Mouse (Mus musculus) kidney, postnatal 36 days (tissue): Measurements from ENCODE around the gene Pkig.
"Not testable (repeated sequence)": the region's sequence is repeated elsewhere in the genome, so short reads cannot be mapped to it uniquely, and the experiment has no call there.

Experiments
- DNase-seq, 2 experiments: peaks; one replicate each; pipeline ENCODE4 v3.0.0; 2021 to 2022; ENCODE audit warnings: mixed read lengths in 2 of 2

The Pkig gene

GRCm38 (mm10) chr2:163644047-163644446 is 14.1 kb upstream of the Pkig start:
- no peak for DNase-seq

GRCm38 (mm10) chr2:163644575-163645385 is 13.4 kb upstream of the Pkig start, which contains the start of gene Serinc3:
TSS of gene Serinc3 (minus strand) at chr2:163645131.
- peak; percentile 98 to 99 for DNase-seq

- no peak for DNase-seq
Measured at GRCm38 (mm10) chr2:163645700-163646460, 12.3 kb upstream of the Pkig start.

- no peak for DNase-seq
Measured at GRCm38 (mm10) chr2:163646461-163647080, 11.6 kb upstream of the Pkig start.

- not testable (repeated sequence) for DNase-seq
Measured at GRCm38 (mm10) chr2:163655699-163656098, 2.5 kb upstream of the Pkig start.

GRCm38 (mm10) chr2:163657486-163657885 is 700 bp upstream of the Pkig start:
- DNase-seq: no peak

GRCm38 (mm10) chr2:163658941-163659340 is 755 bp downstream of the Pkig start:
- DNase-seq: peak; percentile 59 to 64

- no peak for DNase-seq
Measured at GRCm38 (mm10) chr2:163659431-163659830, 1.2 kb downstream of the Pkig start.

- no peak for DNase-seq
Measured at GRCm38 (mm10) chr2:163660103-163660701, 2.0 kb downstream of the Pkig start.

GRCm38 (mm10) chr2:163661371-163661850 is 3.2 kb downstream of the Pkig start:
- peak; percentile 42 to 53 for DNase-seq

GRCm38 (mm10) chr2:163662076-163662475 is 3.9 kb downstream of the Pkig start:
- no peak for DNase-seq

GRCm38 (mm10) chr2:163662698-163663221 is 4.6 kb downstream of the Pkig start:
- no peak for DNase-seq

- no peak for DNase-seq
Measured at GRCm38 (mm10) chr2:163663930-163664329, 5.7 kb downstream of the Pkig start.

- DNase-seq: no peak
Measured at GRCm38 (mm10) chr2:163667045-163667444, 8.9 kb downstream of the Pkig start.

GRCm38 (mm10) chr2:163670872-163671594 is 12.8 kb downstream of the Pkig start:
- peak in 1 of 2 experiments; percentile 51 for DNase-seq

GRCm38 (mm10) chr2:163674397-163674796 is 16.2 kb downstream of the Pkig start:
- no peak for DNase-seq

- DNase-seq: no peak
Measured at GRCm38 (mm10) chr2:163675144-163675619, 17.0 kb downstream of the Pkig start.

GRCm38 (mm10) chr2:163675662-163676061 is 17.5 kb downstream of the Pkig start:
- DNase-seq: no peak

- DNase-seq: no peak
Measured at GRCm38 (mm10) chr2:163676321-163676720, 18.1 kb downstream of the Pkig start.

GRCm38 (mm10) chr2:163676745-163677144 is 18.6 kb downstream of the Pkig start:
- no peak for DNase-seq

GRCm38 (mm10) chr2:163682344-163682743 is 24.2 kb downstream of the Pkig start:
- no peak for DNase-seq

- no peak for DNase-seq
Measured at GRCm38 (mm10) chr2:163685287-163685686, 27.1 kb downstream of the Pkig start.
